Mouse (Mus musculus): ENCODE data around the gene Bcam. TPM values are rescaled to one million over a fixed set of nuclear protein-coding genes. Genes with fewer than 3 reads are reported as not detected.

Gene Bcam
- total and polyA plus RNA-seq, 3 experiments, result 2.6 to 8.1 TPM; not detected in 1

DNA sequence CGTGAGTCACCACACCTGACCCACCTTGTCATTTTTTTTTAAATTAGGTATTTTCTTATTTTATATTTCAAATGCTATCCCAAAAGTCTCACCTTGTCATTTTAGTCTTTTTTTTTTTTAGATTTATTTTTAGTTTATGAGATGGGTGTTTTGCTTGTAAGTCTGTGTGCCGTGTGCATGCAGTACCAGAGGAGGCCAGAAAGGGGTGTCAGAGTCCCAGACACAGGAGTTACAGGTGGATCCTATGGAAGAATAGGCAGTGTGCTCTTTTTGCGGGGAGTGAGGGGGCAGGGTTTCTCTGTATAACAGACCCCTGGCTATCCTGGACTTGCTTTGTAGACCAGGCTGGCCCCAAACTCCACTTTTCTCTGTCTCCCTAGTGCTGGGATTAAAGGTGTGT is 32.0 kb downstream of the Bcam start:
- DNase-seq (ENCODE audit: low read depth, low spot score), result peak; percentile 54
- H3K27me3 ChIP-seq (ENCODE audit: control insufficient read depth in 1 of 2, insufficient read depth in 2 of 2, low read length in 2 of 2), result no peaks in the 10 kb centered on the region
- no peak overlapping the region for H3K9ac ChIP-seq (ENCODE audit: control insufficient read depth, low read depth, low read length, poor library complexity, severe bottlenecking)
- no peak overlapping the region for H3K27ac ChIP-seq (ENCODE audit: control insufficient read depth, low read depth, low read length)
- peaks cover 0 to 12% of the 10 kb centered on the region in 2 experiments; a peak in 2 of 4 replicates for H3K36me3 ChIP-seq (ENCODE audit: control insufficient read depth in 1 of 2, insufficient read depth in 2 of 2, low read length in 2 of 2)
- H3K9me3 ChIP-seq (replicated peaks; ENCODE audit: insufficient read depth, low read length), result no peaks in the 10 kb centered on the region
- H3K4me1 ChIP-seq (ENCODE audit: control insufficient read depth in 1 of 2, insufficient read depth in 2 of 2, low read length in 2 of 2), result peaks cover 11 to 22% of the 10 kb centered on the region in 2 experiments
- H3K4me3 ChIP-seq (ENCODE audit: control insufficient read depth in 1 of 2, insufficient read depth in 1 of 2, low read depth in 2 of 2, low read length in 2 of 2), result no peak overlapping the region
- H3K79me2 ChIP-seq (ENCODE audit: control insufficient read depth, insufficient read depth, low read length, poor library complexity), result no peaks in the 10 kb centered on the region
- peak; percentile 27 to 46 (median 30) for TF ChIP-seq CTCF (IDR thresholded peaks at IDR 0.05 in 2 of 3, conservative IDR thresholded peaks at IDR 0.05 in 1 of 3; ENCODE audit: control insufficient read depth in 1 of 3, insufficient read depth in 1 of 3, low read depth in 2 of 3, low read length in 3 of 3, poor library complexity in 1 of 3, severe bottlenecking in 1 of 3)
- TF ChIP-seq SMC3 (IDR thresholded peaks at IDR 0.05; ENCODE audit: low read depth, low read length), result peak; percentile 35
- TF ChIP-seq ZKSCAN1 (IDR thresholded peaks at IDR 0.05; ENCODE audit: low read depth, low read length), result no peak
- no peak for TF ChIP-seq GABPA (IDR thresholded peaks at IDR 0.05; ENCODE audit: low read depth, low read length)
- TF ChIP-seq KAT2A (conservative IDR thresholded peaks at IDR 0.05; ENCODE audit: low read depth, low read length), result no peak
- TF ChIP-seq MAZ (IDR thresholded peaks at IDR 0.05; ENCODE audit: low read depth, low read length), result no peak
- TF ChIP-seq NRF1 (IDR thresholded peaks at IDR 0.05; ENCODE audit: insufficient read depth, low read depth, low read length, poor library complexity, severe bottlenecking), result no peak
- TF ChIP-seq TAL1 (IDR thresholded peaks at IDR 0.05; ENCODE audit: low read length), result no peak
- no peak for TF ChIP-seq HCFC1 (IDR thresholded peaks at IDR 0.05; ENCODE audit: low read depth, low read length)
- no peak for TF ChIP-seq POLR2A (IDR thresholded peaks at IDR 0.05; ENCODE audit: control insufficient read depth in 1 of 2, insufficient read depth in 1 of 2, low read depth in 1 of 2, low read length in 2 of 2, poor library complexity in 1 of 2)
- no peak for TF ChIP-seq ZNF384 (IDR thresholded peaks at IDR 0.05; ENCODE audit: low read depth, low read length)
- TF ChIP-seq ELF1 (IDR thresholded peaks at IDR 0.05; ENCODE audit: low read depth, low read length), result no peak
- TF ChIP-seq ZC3H11A (IDR thresholded peaks at IDR 0.05; ENCODE audit: low read depth, low read length), result no peak
- no peak for TF ChIP-seq USF1 (IDR thresholded peaks at IDR 0.05; ENCODE audit: low read depth, low read length)
- TF ChIP-seq E2F4 (IDR thresholded peaks at IDR 0.05; ENCODE audit: borderline replicate concordance, low read depth, low read length), result no peak
- TF ChIP-seq ETS1 (IDR thresholded peaks at IDR 0.05; ENCODE audit: low read depth, low read length), result no peak
- TF ChIP-seq POLR2AphosphoS2 (IDR thresholded peaks at IDR 0.05; ENCODE audit: low read length), result no peak
- no peak for TF ChIP-seq TBP (IDR thresholded peaks at IDR 0.05; ENCODE audit: low read depth, low read length)
- no peak for TF ChIP-seq SIN3A (IDR thresholded peaks at IDR 0.05; ENCODE audit: low read length)
- TF ChIP-seq MEF2A (IDR thresholded peaks at IDR 0.05; ENCODE audit: extremely low read depth, insufficient replicate concordance, low read depth, low read length, poor library complexity, severe bottlenecking), result no peak
- TF ChIP-seq POLR2AphosphoS5 (IDR thresholded peaks at IDR 0.05; ENCODE audit: borderline replicate concordance, low read depth, low read length), result no peak
- TF ChIP-seq RAD21 (IDR thresholded peaks at IDR 0.05; ENCODE audit: low read depth, low read length), result peak; percentile 29
- no peak for TF ChIP-seq CHD2 (IDR thresholded peaks at IDR 0.05; ENCODE audit: low read length)
- no peak for TF ChIP-seq MYC (IDR thresholded peaks at IDR 0.05; ENCODE audit: low read depth, low read length)
- TF ChIP-seq JUND (IDR thresholded peaks at IDR 0.05; ENCODE audit: low read depth, low read length), result no peak
- no peak for TF ChIP-seq CHD1 (IDR thresholded peaks at IDR 0.05; ENCODE audit: low read depth, low read length)
